Mouse (Mus musculus) intestine, embryonic 14.5 days (tissue): ENCODE data around the gene Mettl23. TPM values are rescaled to one million over a fixed set of nuclear protein-coding genes. Genes with fewer than 3 reads are reported as not detected.

Source experiments
- ATAC-seq: fragments of 200-750 bp; cut with Nextera tagmentation; replicated peaks from 2 replicates; pipeline ENCODE4 v1.8.0; 2017; ENCODE audit warnings: low read depth, moderate number of reproducible peaks, moderate TSS enrichment, moderate library complexity; ENCODE audit not compliant: low FRiP score, low TSS enrichment
- DNase-seq: peaks from one replicate; pipeline ENCODE4 v3.0.0-alpha.2; 2018; ENCODE audit warnings: low spot score
- H3K27ac ChIP-seq: fragments of 300-500 bp; sonication (generic); 2 replicates; pipeline ENCODE4 v1.5.1; 2014; ENCODE audit warnings: low read depth, mild to moderate bottlenecking, control low read depth
- H3K27me3 ChIP-seq: fragments of 300-500 bp; sonication (generic); replicated peaks from 2 replicates; pipeline ENCODE4 v1.6.1; 2014; ENCODE audit warnings: low read length, control low read depth; ENCODE audit not compliant: control insufficient read depth, insufficient read depth
- H3K36me3 ChIP-seq: fragments of 300-500 bp; sonication (generic); 2 replicates; pipeline ENCODE4 v1.6.1; 2014; ENCODE audit warnings: low read length, control low read depth; ENCODE audit not compliant: control insufficient read depth, insufficient read depth
- H3K4me1 ChIP-seq: fragments of 300-500 bp; sonication (generic); replicated peaks from 2 replicates; pipeline ENCODE4 v1.6.1; 2014; ENCODE audit warnings: low read length, control low read depth, mixed read lengths; ENCODE audit not compliant: control insufficient read depth, insufficient read depth
- H3K4me2 ChIP-seq: fragments of 300-500 bp; sonication (generic); 2 replicates; pipeline ENCODE4 v1.6.1; 2014; ENCODE audit warnings: low read length
- H3K4me3 ChIP-seq: fragments of 300-500 bp; sonication (generic); 2 replicates; pipeline ENCODE4 v1.5.1; 2014; ENCODE audit warnings: low read depth, low read length, control low read depth, mixed read lengths
- H3K9ac ChIP-seq: fragments of 300-500 bp; sonication (generic); 2 replicates; pipeline ENCODE4 v1.6.1; 2014; ENCODE audit warnings: mild to moderate bottlenecking, low read length
- H3K9me3 ChIP-seq: fragments of 300-500 bp; sonication (generic); 2 replicates; pipeline ENCODE4 v1.6.1; 2016; ENCODE audit warnings: low read length, control low read depth; ENCODE audit not compliant: control insufficient read depth
- WGBS: fragments of 180-500 bp; shearing (Covaris S2); extraction: QIAGEN DNeasy Blood & Tissue Kit; methylation state at CpG from one replicate; pipeline ENCODE4 v1.1.7; 2014; 5-methylcytosine and 5-hydroxymethylcytosine counted together
- polyA plus RNA-seq: library from polyadenylated mRNA; unstranded; fragments of >200 nt; fragmentation: Nextera tagmentation; extraction: Ambion mirVana; gene quantifications from 2 replicates; pipeline ENCODE4 v1.2.1, GENCODE M21; 2014

Gene Mettl23
- polyA plus RNA-seq, 1 experiment from 2014 or later, result 70.3 TPM

DNA sequence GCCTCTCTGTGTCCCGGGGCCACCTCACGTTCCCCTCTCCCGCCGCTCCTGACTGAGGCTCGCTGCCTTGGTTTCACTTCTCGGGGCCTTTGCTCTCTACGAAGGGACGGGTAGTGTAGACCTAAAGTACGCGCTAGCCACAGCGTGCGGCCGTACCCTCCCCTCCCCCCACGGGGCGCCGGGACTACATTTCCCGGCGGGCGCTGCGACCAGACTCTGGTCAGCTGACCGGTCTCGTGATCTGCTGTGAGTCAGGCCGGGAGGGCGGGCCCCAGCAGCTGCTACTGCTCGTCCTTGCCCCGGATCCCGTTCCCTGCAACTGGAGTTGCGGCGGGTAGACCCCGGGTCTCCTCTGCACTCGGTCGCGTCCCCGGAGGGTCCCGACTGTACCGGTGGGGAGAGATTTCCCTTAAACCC, 10.4 kb downstream of the Mettl23 start:
- Histone ChIP-seq H3K4me1 (peaks cover 22% of the 10 kb centered on the region), H3K4me3 (peak overlapping the region; percentile 100), H3K27me3 (no peaks in the 10 kb centered on the region), H3K36me3 (peaks cover 41% of the 10 kb centered on the region), H3K9ac (peak overlapping the region; percentile 99), H3K27ac (peak overlapping the region; percentile 100), H3K9me3 (no peaks in the 10 kb centered on the region), H3K4me2 (peak overlapping the region; percentile 92)
- under 1% methylated on average over 36 of the region's 36 CpGs for WGBS
- DNase-seq (peak; percentile 99), ATAC-seq (peak; percentile 83)

DNA sequence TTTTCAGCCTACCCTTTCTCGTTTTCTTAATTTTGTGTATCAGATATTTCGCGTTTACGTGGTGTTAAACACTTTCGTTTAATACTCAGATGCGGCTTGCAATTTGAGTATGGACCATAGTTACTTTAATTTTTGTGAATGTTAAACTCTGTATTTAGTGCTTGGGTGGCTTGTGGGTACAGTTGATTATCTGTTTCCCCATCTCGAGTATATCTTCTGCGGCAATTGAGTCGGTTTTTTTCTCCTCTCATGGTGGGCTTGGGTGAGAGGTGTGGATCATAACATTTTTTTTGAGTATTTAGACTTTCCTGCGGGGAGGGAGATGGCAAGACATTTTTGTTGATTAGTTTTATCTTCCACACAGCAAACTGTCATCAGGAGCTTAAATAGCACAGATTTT, 11.2 kb downstream of the Mettl23 start:
- H3K9ac ChIP-seq, result peak overlapping the region; percentile 99
- 0 out of 2 replicates have a peak overlapping the region, but pooled peaks have one; percentile 100 for H3K27ac ChIP-seq
- H3K4me1 ChIP-seq, result peaks cover 22% of the 10 kb centered on the region
- peaks cover 41% of the 10 kb centered on the region for H3K36me3 ChIP-seq
- no peak for DNase-seq
- 30% methylated on average over 10 of the region's 10 CpGs for WGBS
- no peaks in the 10 kb centered on the region for H3K27me3 ChIP-seq
- no peak for ATAC-seq
- H3K9me3 ChIP-seq, result no peaks in the 10 kb centered on the region
- H3K4me3 ChIP-seq, result peak overlapping the region; percentile 100
- H3K4me2 ChIP-seq, result peak overlapping the region; percentile 92

DNA sequence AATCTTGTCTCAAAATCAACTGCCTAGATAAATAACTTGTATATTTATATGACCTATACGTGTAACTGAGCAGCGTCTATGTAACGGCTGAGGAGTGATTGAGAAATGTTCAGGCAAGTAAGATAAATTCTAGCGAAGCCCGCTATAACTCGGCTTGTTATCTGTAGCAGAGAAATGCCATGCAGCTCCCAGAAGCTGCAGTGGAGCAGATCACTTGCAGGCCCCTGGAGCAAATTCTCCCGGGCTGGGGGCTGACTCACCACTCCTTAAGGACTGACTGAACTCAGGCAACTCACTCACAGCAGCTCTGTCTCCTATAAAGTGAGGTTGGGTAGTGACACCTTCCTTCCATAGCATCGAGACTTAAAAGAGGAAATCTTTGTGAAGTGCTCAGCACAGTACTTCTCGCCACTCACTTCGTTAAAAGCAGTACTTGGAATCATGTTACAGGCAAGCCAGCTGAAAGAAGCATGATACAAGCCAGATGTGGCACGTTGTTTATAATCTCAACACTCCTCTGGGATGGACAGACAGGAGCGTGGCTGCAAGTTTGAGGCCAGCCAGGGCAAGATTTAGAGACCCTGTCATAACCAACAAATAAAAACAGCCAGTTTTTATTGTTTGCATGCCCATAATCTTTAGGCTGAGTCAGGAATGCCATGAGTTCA, 14.2 kb downstream of the Mettl23 start:
- H3K4me2 ChIP-seq, result no peak overlapping the region
- no peak for ATAC-seq
- H3K27me3 ChIP-seq, result no peaks in the 10 kb centered on the region
- WGBS, result 46% methylated on average over 12 of the region's 12 CpGs
- H3K27ac ChIP-seq, result no peak overlapping the region
- no peak for DNase-seq
- H3K4me3 ChIP-seq, result no peak overlapping the region
- H3K4me1 ChIP-seq, result peaks cover 12% of the 10 kb centered on the region
- peaks cover 42% of the 10 kb centered on the region for H3K36me3 ChIP-seq
- H3K9me3 ChIP-seq, result no peaks in the 10 kb centered on the region
- no peak overlapping the region for H3K9ac ChIP-seq

DNA sequence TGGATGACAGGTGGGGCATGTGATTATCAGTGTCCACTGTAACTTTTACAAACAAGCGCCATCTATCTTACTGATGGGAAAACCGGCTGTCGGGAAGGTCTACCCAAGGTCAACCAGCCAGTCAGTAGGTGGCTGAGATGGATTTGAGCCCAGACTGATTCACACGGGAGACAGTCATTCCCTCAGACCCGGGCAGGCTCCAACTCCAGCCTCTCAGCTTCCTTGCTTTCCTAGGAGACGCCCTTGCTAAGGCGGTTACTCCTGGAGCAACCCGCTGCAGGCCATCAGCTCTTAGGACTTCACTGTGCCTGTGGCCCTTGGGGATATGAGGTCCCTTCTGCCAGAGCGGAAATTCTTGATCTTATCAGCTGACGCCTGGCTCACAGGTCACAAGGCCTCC, 21.4 kb downstream of the Mettl23 start:
- WGBS, result 70% methylated on average over 10 of the region's 10 CpGs
- DNase-seq, result no peak
- no peak overlapping the region for H3K27ac ChIP-seq
- H3K9ac ChIP-seq, result no peak overlapping the region
- no peak for ATAC-seq
- H3K9me3 ChIP-seq, result no peaks in the 10 kb centered on the region
- H3K36me3 ChIP-seq, result peaks cover 80% of the 10 kb centered on the region
- no peak overlapping the region for H3K4me3 ChIP-seq
- no peaks in the 10 kb centered on the region for H3K27me3 ChIP-seq
- H3K4me2 ChIP-seq, result no peak overlapping the region
- H3K4me1 ChIP-seq, result no peaks in the 10 kb centered on the region

DNA sequence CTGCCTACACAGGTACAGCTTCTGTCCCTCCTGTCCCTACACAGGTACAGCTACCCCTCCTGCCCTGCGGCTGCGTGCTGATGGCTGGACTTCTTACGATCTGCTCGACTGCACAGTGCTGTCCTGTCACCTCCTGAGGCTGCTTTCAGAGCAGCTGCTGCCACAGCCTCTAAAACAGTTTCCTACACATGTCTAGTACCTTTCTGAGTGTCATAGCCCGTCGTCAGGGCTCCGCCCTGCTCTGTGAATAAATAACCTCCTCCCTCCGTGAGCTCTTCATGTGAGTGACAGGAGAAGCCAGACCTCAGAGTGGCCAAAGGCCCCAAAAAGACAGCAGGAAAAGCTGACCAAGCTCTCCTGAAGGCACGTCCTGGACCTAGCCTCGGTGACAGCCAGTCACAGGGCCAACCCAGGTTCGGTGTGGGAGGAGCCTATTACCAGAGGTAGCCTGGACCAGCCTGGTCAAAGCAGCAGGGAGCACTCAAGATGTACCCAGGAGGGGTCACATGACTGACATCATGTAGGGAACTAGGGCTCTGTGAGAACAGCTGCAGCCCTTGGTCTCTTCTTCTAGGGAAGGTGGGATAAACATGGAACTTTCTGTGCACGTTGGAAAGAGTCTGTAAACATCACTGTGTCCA, 23.0 kb downstream of the Mettl23 start:
- DNase-seq (no peak), ATAC-seq (no peak)
- H3K9ac ChIP-seq, result no peak overlapping the region
- H3K27ac ChIP-seq, result no peak overlapping the region
- no peaks in the 10 kb centered on the region for H3K27me3 ChIP-seq
- peaks cover 74% of the 10 kb centered on the region for H3K36me3 ChIP-seq
- no peak overlapping the region for H3K4me2 ChIP-seq
- H3K4me1 ChIP-seq, result no peaks in the 10 kb centered on the region
- H3K4me3 ChIP-seq, result no peak overlapping the region
- 72% methylated on average over 12 of the region's 12 CpGs for WGBS
- H3K9me3 ChIP-seq, result no peaks in the 10 kb centered on the region

DNA sequence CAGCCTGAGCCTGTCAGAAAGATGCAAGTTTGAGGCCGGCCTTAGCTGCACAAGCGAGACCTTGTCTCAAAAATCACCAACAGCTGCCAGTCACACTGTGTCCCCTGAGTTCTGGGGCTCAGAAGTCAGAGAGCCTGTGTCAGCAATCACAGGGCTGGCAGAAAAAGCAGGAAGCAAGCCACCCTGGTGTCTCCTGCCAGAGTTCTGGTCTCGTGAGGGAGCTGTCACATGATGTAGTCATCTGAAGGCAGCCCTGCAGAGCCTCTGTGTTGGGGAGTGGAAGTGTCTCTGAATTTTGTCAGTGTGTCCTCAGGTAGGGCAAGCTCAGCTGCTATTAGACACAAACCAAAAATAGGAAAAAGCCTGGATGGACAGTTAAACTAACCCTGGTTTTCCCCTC, 25.1 kb downstream of the Mettl23 start:
- H3K27me3 ChIP-seq, result no peaks in the 10 kb centered on the region
- ATAC-seq, result no peak
- H3K9me3 ChIP-seq, result no peaks in the 10 kb centered on the region
- no peak overlapping the region for H3K27ac ChIP-seq
- H3K4me2 ChIP-seq, result no peak overlapping the region
- no peak overlapping the region for H3K4me3 ChIP-seq
- no peak overlapping the region for H3K9ac ChIP-seq
- no peaks in the 10 kb centered on the region for H3K4me1 ChIP-seq
- DNase-seq, result no peak
- peaks cover 74% of the 10 kb centered on the region for H3K36me3 ChIP-seq
- 81% methylated on average over 3 of the region's 3 CpGs for WGBS

DNA sequence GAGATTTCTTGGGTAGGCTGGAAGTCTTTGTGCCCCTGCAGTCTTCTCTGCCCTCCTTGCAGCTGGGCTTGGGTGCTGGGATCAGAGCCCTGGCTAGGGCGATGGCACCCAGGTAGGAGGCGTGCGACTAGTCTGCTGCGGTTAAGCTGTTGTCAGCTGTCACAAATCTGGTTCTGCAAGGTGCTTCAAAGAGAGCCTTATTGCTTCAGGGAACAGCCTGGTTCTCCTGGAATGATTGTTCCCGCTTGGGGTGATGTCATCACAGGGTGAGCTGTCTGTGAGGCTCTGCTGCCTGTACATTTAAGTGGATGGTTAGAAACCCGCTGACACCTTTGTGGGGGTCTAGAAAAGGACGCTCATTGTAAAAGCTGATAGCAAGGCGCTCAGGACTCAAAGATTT, 26.1 kb downstream of the Mettl23 start:
- DNase-seq, result no peak
- H3K9ac ChIP-seq, result no peak overlapping the region
- 83% methylated on average over 8 of the region's 8 CpGs for WGBS
- no peak overlapping the region for H3K4me2 ChIP-seq
- H3K9me3 ChIP-seq, result no peaks in the 10 kb centered on the region
- H3K4me3 ChIP-seq, result no peak overlapping the region
- no peak overlapping the region for H3K27ac ChIP-seq
- ATAC-seq, result no peak
- no peaks in the 10 kb centered on the region for H3K27me3 ChIP-seq
- H3K36me3 ChIP-seq, result peaks cover 75% of the 10 kb centered on the region
- no peaks in the 10 kb centered on the region for H3K4me1 ChIP-seq

DNA sequence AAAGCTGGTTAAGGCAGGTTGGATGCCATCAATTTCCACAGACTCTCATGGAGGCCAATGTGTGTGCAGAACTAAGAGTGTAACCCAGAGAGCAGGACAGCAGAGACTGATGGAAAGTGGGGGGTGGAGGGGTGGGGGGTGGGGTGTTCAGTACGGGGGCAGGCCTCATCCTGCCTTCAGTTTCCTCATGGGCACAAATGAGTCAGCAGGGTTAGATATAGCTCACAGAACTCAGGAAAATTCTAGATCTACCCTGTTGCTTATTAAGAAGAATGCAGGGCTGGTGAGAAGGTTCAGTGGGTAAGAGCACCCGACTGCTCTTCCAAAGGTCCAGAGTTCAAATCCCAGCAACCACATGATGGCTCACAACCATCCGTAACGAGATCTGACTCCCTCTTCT, 26.6 kb downstream of the Mettl23 start:
- H3K4me3 ChIP-seq, result no peak overlapping the region
- 84% methylated on average over 4 of the region's 4 CpGs for WGBS
- H3K9me3 ChIP-seq, result no peaks in the 10 kb centered on the region
- no peaks in the 10 kb centered on the region for H3K4me1 ChIP-seq
- no peak overlapping the region for H3K27ac ChIP-seq
- no peak for DNase-seq
- no peak for ATAC-seq
- no peaks in the 10 kb centered on the region for H3K27me3 ChIP-seq
- peaks cover 75% of the 10 kb centered on the region for H3K36me3 ChIP-seq
- no peak overlapping the region for H3K4me2 ChIP-seq
- H3K9ac ChIP-seq, result no peak overlapping the region

DNA sequence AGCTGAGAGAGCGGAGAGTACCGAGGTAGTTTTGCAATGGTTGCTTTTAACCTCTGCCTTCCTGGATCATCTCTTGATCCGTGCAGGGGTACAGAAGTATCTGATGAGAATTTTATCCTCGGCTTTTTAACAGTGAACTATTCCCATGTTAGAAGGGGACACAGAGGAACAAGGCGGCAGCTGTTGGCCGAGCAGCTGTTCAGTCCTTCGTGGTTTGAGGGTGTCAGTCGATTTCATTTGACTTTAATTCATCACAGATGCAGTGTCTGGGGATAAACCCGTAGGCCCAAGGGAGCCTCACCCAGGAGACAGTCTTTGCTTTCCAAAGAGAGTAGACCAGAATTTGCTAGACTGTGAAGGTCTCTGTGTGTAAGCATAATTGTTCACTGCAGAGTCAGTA, 28.5 kb downstream of the Mettl23 start:
- Histone ChIP-seq H3K27me3 (no peaks in the 10 kb centered on the region), H3K4me1 (no peaks in the 10 kb centered on the region), H3K9me3 (no peaks in the 10 kb centered on the region), H3K4me3 (no peak overlapping the region), H3K36me3 (peaks cover 61% of the 10 kb centered on the region), H3K9ac (no peak overlapping the region), H3K4me2 (no peak overlapping the region), H3K27ac (no peak overlapping the region)
- WGBS, result 91% methylated on average over 9 of the region's 9 CpGs
- DNase-seq (no peak), ATAC-seq (no peak)
